Mouse (Mus musculus): Measurements from ENCODE around the gene Guf1. TPM values are rescaled to one million over a fixed set of nuclear protein-coding genes. Genes with fewer than 3 reads are reported as not detected.

Gene Guf1
- polyA plus RNA-seq, 1 experiment from 2014 or later: 13.1 TPM

- 9% methylated on average over 4 of the region's 4 CpGs for WGBS
- H3K27ac ChIP-seq (ENCODE audit: low read depth, low read length): no peak overlapping the region
These were observed 56.6 kb downstream of the Guf1 start for GRCm38 (mm10) chr5:69613209-69613796.

GRCm38 (mm10) chr5:69620899-69621298 lies 64.2 kb downstream of the Guf1 start:
- no peak for TF ChIP-seq CTCF (IDR thresholded peaks at IDR 0.05; ENCODE audit: low read depth)
- no peak overlapping the region for H3K4me2 ChIP-seq (replicated peaks; ENCODE audit: low read depth)
- H3K9ac ChIP-seq (ENCODE audit: low read depth, low read length): no peak overlapping the region
- no peaks in the 10 kb centered on the region for H3K27me3 ChIP-seq (replicated peaks; ENCODE audit: control insufficient read depth, insufficient read depth, low read length)
- no peaks in the 10 kb centered on the region for H3K36me3 ChIP-seq (ENCODE audit: control insufficient read depth, insufficient read depth)
- WGBS: 51% methylated on average over 1 of the region's 1 CpGs
- no peaks in the 10 kb centered on the region for H3K4me1 ChIP-seq (replicated peaks; ENCODE audit: control insufficient read depth, insufficient read depth, low read length)
- H3K27ac ChIP-seq (ENCODE audit: low read depth, low read length): no peak overlapping the region
- H3K9me3 ChIP-seq (ENCODE audit: control insufficient read depth): no peaks in the 10 kb centered on the region
- ATAC-seq: no peak
- no peak overlapping the region for H3K4me3 ChIP-seq (ENCODE audit: low read depth, low read length)

More at GRCm38 (mm10) chr5:69613209-69613796, 56.6 kb downstream of the Guf1 start:
- Histone ChIP-seq H3K36me3 (ENCODE audit: control insufficient read depth, insufficient read depth) (no peaks in the 10 kb centered on the region), H3K4me3 (ENCODE audit: low read depth, low read length) (no peak overlapping the region), H3K27me3 (replicated peaks; ENCODE audit: control insufficient read depth, insufficient read depth, low read length) (no peaks in the 10 kb centered on the region), H3K4me2 (replicated peaks; ENCODE audit: low read depth) (no peak overlapping the region), H3K4me1 (replicated peaks; ENCODE audit: control insufficient read depth, insufficient read depth, low read length) (no peaks in the 10 kb centered on the region), H3K9ac (ENCODE audit: low read depth, low read length) (no peak overlapping the region), H3K9me3 (ENCODE audit: control insufficient read depth) (no peaks in the 10 kb centered on the region)
- ATAC-seq: no peak
- peak; percentile 66 for TF ChIP-seq CTCF (IDR thresholded peaks at IDR 0.05; ENCODE audit: low read depth)

Other genes with a start within 250 kb of the Guf1 start
- 0.17 and 0.22 TPM in 2 replicates for gene Kctd8, start 215.2 kb upstream of the Guf1 start, polyA plus RNA-seq (2015; fragmentation: Nextera tagmentation; extraction: Ambion mirVana)
- gene Yipf7, start 14.3 kb upstream of the Guf1 start, polyA plus RNA-seq (2015; fragmentation: Nextera tagmentation; extraction: Ambion mirVana): not detected in 2 replicates
- gene Gnpda2, start 35.4 kb downstream of the Guf1 start, polyA plus RNA-seq (2015; fragmentation: Nextera tagmentation; extraction: Ambion mirVana): 44.5 and 47.1 TPM in 2 replicates

All from intestine, postnatal 0 days (tissue).